Mouse (Mus musculus): ENCODE measurements around the gene Vars.
"Not testable (repeated sequence)": the region's sequence is repeated elsewhere in the genome, so short reads cannot be mapped to it uniquely, and the experiment has no call there.

The Vars gene

DNA sequence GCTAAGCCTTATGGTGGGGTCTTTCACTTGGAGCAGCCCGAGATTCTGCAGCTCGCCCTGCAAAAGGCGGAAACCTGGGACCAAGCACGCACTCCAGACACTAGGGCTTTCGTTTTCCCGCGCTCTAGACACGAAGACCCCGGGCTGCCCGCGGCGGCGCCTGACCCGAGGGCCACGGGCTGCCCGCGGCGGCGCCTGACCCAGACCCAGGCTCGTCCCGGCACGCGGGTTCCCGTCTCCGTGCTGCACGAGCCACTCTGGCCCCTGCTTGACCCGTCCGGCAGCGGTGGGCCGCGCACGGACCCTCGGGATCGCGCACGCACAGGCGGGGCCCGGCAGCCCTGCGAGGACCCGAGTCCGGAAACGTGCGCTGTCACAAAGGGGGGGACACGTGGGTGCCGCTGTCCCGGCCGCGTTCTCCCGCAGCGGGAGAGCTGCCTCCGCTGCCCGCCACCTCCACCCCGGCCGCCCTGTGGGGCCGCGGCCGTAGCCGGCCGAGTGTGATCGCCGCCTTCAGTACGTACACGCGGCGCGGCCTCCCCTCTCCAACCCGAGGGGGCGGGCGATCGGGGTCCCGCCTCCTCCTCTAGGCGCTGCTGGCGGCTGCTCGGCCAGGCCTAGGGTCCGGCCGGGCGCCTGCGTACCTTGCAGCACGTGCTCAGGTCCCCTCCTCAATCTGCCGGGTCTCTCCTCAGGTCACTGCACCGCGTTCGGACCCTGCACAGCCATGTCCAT lies at the start of gene Vars:
Gene Vars, plus strand, starts transcription at position 271 of the 735 bp plus-strand sequence.
- DNase-seq (ENCODE audit: low read depth) = peak; percentile 92

- no peak for DNase-seq (ENCODE audit: low read depth)
Observed at GRCm38 (mm10) chr17:34951636-34952377, 49.0 kb upstream of the Vars start.

GRCm38 (mm10) chr17:34952378-34953040 lies 48.3 kb upstream of the Vars start:
- DNase-seq (ENCODE audit: low read depth) = peak; percentile 86

DNA sequence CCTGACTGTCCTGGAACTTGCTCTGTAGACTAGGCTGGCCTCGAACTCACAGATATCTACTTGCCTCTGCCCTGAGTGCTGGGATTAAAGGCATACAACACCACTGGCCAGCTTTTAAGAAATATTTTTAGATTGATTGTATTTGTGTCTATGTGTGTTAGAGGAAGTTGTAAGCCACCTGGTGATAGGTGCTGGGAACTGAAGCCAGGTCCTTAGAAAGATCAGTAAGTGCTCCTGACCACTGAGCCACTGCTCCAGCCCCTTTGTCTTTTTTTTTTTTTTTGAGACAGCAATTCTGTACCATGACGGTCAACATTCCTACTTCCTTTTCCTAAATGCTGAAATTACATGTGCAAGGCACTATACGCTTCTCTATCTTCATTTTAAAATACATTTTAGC lies 47.5 kb upstream of the Vars start:
- DNase-seq (ENCODE audit: low read depth) = no peak

- DNase-seq (ENCODE audit: low read depth) = no peak
Observed at GRCm38 (mm10) chr17:34953904-34954303, 46.9 kb upstream of the Vars start.

GRCm38 (mm10) chr17:34954831-34955230 lies 46.0 kb upstream of the Vars start:
- DNase-seq (ENCODE audit: low read depth) = peak; percentile 28

DNA sequence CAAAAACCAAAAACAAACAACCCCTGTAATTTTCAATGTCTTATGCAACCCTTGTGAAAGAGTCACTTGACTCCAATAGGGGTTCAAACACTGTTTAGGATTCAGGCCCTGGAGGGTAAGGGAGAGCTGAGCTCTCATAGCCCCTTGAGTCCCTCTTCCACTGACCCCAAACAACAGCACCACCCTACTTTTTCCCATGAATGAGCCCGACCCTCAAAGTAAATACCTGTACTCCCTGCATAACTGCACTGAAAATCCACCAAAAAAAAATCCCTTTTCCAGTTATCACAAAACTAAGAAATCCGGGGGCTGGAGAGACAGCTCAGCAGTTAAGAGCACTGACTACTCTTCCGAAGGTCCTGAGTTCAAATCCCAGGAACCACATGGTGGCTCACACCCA lies 44.9 kb upstream of the Vars start:
- peak; percentile 26 for DNase-seq (ENCODE audit: low read depth)

GRCm38 (mm10) chr17:34956340-34956739 lies 44.4 kb upstream of the Vars start:
- peak; percentile 67 for DNase-seq (ENCODE audit: low read depth)

DNA sequence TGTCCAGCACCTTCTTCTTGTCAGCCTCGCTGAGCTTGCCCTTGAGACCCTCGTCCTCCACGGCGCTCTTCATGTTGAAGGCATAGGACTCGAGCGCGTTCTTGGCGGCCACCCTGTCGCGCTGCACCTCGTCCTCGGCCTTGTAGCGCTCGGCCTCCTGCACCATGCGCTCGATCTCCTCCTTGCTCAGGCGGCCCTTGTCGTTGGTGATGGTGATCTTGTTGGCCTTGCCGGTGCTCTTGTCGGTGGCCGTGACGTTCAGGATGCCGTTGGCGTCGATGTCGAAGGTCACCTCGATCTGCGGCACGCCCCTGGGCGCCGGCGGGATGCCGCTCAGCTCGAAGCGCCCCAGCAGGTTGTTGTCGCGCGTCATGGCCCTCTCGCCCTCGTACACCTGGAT lies 43.5 kb upstream of the Vars start:
- DNase-seq (ENCODE audit: low read depth) = peak; percentile 16

DNA sequence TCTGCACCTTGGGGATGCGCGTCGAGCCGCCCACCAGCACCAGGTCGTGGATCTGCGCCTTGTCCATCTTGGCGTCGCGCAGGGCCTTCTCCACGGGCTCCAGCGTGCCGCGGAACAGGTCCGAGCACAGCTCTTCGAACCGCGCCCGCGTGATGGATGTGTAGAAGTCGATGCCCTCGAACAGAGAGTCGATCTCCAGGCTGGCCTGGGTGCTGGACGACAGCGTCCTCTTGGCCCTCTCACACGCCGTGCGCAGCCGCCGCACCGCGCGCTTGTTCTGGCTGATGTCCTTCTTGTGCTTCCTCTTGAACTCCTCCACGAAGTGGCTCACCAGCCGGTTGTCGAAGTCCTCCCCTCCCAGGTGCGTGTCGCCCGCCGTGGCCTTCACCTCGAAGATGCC lies 42.8 kb upstream of the Vars start:
- not testable (repeated sequence) for DNase-seq (ENCODE audit: low read depth)

- not testable (repeated sequence) for DNase-seq (ENCODE audit: low read depth)
Observed at GRCm38 (mm10) chr17:34958734-34959129, 42.1 kb upstream of the Vars start.

DNA sequence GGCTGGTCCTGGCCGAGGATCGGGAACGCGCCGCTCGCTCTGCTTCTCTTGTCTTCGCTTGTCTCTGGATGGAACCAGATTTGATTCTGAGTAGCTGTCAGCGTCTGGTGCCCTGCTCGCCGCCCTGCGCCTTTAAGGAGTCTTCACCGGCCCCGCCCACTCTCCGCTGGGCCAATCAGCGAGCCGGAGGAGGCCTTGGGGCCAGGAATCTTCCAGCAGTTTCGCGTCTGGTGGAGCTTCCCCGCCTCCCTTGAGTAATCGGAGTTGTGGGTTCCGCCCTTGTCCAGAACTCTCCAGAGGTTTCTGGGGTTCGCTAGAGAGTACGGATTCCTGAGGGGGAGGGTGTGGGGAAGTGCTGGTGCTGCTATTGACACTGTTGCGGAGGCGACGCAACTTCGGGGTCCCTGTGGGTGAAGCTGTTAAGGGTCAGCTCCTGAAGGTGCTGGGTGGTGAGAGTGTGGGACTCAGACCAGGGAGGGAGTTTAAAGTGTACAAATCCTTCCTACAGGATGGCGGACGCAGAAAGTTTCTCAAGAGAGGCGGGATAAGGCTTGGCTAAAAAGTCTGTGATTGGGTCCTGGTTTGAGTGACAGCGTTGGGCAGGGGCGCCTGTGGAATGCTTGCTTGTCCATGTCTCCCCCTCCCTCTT lies 41.5 kb upstream of the Vars start, which contains the start of gene Hspa1b:
Gene Hspa1b, minus strand, starts transcription at position 109 of the 649 bp plus-strand sequence.
- DNase-seq (ENCODE audit: low read depth) = peak; percentile 83

- DNase-seq (ENCODE audit: low read depth) = no peak
Observed at GRCm38 (mm10) chr17:34959881-34960515, 40.8 kb upstream of the Vars start.

GRCm38 (mm10) chr17:34960702-34961493 lies 39.9 kb upstream of the Vars start:
- DNase-seq (ENCODE audit: low read depth) = no peak

DNA sequence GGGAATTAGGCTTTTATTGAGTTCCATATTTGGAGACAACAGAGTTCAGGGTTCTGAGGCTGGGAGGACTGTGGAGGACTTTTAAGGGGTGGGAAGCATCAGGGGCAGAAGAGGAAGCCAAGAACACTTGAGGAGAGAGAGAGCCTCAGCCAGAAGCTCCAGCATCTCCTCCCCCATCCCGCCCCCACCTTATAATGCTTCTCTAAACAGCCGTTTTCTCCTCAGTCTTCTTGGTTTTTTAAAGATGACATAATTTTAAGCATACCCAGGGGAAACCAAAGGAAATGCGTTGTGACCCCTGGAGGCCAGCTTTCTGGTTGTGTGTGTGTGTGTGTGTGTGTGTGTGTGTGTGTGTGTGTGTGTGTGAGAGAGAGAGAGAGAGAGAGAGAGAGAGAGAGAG lies 38.7 kb upstream of the Vars start:
- no peak for DNase-seq (ENCODE audit: low read depth)

DNA sequence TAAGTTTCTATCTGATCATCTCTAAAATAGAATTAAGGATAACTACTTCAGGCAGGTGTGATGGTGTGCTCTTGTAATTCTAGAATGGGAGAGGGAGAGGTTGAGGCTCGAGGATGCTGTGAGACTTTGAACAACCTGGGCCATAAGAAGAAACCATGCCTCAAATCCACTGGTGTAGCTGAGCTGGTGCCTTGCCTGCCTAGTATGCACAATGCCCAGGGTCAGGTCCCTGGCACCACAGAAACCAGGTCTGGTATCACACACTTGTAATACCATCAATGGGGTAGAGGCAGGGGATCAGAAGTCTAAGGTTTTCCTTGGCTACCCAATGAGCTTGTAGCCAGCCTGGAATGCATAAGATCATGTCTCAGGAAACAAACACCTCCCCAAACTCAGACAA lies 37.9 kb upstream of the Vars start:
- DNase-seq (ENCODE audit: low read depth) = no peak

GRCm38 (mm10) chr17:34964640-34965049 lies 36.1 kb upstream of the Vars start:
- no peak for DNase-seq (ENCODE audit: low read depth)

DNA sequence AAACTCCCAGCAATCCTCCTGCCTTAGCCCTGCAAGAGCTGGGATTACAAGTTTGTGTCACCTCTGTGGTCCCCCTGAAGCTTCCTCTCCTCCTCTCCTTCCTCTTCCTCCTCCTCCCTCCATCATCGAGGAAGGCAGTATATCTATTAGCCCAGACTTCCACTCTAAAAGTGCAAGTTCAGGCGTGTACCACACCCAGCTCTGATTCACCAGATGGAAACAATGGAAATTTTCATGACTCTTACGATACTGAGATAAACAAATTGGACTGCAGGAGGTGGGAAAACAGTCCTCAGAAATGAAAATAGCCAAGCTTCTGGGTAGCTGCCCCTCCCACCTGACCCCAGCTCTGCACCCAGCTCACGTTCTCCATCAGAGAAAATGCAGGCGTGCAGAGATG lies 35.2 kb upstream of the Vars start:
- no peak for DNase-seq (ENCODE audit: low read depth)

GRCm38 (mm10) chr17:34969822-34970221 lies 31.0 kb upstream of the Vars start, which contains the start of gene Gm20481:
Gene Gm20481, plus strand, starts transcription at chr17:34969912.
- DNase-seq (ENCODE audit: low read depth) = not testable (repeated sequence)

DNA sequence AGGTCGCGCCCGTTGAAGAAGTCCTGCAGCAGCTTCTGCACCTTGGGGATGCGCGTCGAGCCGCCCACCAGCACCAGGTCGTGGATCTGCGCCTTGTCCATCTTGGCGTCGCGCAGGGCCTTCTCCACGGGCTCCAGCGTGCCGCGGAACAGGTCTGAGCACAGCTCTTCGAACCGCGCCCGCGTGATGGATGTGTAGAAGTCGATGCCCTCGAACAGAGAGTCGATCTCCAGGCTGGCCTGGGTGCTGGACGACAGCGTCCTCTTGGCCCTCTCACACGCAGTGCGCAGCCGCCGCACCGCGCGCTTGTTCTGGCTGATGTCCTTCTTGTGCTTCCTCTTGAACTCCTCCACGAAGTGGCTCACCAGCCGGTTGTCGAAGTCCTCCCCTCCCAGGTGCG lies 29.9 kb upstream of the Vars start:
- DNase-seq (ENCODE audit: low read depth) = not testable (repeated sequence)

GRCm38 (mm10) chr17:34971694-34972068 lies 29.1 kb upstream of the Vars start:
- DNase-seq (ENCODE audit: low read depth) = not testable (repeated sequence)

Data from naive thymus-derived CD4-positive, alpha-beta T cell, adult 2 months (primary cell).